Mouse (Mus musculus) telencephalon, adult 2 months (tissue): ENCODE data around the gene Tmem132b.

Experiments
- DNase-seq: peaks from one replicate; pipeline ENCODE4 v3.0.0-alpha.2; 2011; ENCODE audit warnings: low read depth, low spot score

The Tmem132b gene

DNA sequence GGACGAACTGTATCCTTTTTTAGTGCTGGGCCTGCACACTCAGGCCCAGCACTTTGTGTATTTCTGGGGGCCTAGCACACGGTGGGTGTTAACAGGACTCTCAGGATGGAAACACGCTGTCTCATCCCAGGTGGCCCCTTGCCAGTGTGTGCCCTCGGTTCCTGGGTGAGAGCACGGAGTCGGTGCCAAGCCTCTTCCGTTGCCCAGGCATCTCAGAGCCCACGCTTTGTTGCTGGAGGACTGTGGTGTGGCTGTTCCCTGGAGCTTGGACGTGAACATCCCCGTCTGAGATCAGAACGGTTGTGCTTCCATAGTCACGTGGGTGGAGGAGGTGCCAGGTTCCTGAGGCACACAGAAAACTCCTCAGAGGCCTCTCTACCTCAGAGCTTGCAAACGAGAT, 47.1 kb downstream of the Tmem132b start:
- peak; percentile 81 for DNase-seq

DNA sequence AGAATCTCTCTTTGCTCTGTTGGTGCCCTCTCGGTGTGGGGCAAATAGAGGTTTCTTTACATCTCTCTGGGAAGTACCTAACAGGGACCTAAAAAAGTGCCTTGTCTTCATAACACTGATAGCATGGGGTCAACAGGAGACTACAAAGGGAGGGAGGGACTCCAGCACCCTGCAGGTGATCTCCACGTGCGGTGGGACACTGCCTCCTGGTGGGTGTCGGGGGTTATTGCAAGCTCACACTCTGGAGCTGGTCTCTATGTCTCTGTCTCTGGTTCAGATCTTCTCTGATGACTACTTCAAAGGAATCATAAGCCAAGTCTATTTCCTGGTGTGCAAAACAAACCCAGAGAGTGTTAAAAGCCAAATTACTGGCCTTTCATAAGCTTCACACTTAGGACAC, 47.6 kb downstream of the Tmem132b start:
- DNase-seq: no peak

GRCm38 (mm10) chr5:125583298-125583697, 51.7 kb downstream of the Tmem132b start:
- no peak for DNase-seq

GRCm38 (mm10) chr5:125583836-125584235, 52.3 kb downstream of the Tmem132b start:
- DNase-seq: peak; percentile 65

- DNase-seq: no peak
Observed at GRCm38 (mm10) chr5:125585211-125585610, 53.6 kb downstream of the Tmem132b start.

DNA sequence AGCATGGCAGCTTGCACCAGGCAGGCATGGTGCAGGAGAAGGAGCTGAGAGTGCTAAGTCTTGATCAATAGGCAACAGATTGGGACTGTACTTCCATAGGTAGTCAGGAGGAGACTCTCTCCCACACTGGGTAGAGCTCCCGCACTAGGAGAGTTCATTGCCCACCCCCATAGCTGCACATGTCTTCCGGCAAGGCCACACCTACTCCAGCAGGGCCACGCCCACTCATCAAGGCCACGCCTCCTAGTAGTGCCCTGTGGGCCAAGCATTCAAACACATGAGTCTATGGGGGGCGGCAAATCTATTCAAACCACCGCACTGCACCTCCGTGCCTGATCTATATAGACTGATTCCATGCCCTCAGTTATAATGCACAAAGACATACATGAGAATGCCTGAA, 56.6 kb downstream of the Tmem132b start:
- DNase-seq: no peak

DNA sequence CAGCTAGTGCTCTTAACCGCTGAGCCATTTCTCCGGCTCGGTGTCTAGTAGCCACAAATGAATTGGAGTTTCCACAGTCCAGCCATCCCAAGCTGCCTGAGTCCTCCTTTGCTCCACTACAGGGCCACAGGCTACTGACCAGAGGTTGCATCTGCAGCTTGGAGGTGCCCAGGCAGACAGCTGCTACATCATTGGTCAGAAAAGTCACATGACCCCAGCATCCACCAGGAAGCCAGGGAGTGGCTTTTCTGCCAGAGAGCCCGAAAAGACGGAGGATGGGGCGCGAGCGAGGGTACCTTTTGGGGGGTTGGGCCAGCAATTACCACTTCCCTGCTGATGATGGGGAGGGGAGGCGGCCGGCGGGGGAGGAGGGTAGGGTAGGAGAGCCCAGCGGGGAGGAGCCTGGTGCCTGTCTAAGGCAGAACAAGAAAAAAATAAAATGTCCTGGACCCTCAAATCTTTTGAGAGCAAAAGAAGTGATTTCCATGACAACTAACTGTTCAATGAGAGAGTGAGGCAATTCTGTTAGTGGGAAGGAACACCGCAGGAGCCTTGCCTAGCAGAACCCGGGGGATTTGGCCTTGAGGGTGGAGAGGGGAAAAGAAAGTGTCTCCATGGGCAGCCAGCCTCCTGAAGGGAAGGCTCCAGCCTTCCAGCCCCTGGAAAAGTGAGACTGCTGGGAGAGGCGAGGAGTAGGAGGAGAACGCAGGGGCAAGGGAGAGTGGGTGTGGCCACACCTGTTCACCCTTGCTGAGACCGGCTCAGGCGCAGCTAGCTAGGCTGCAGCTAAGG, 57.5 kb downstream of the Tmem132b start:
- DNase-seq: no peak

GRCm38 (mm10) chr5:125598056-125598455, 66.5 kb downstream of the Tmem132b start:
- DNase-seq: no peak

- no peak for DNase-seq
Observed at GRCm38 (mm10) chr5:125607146-125607545, 75.6 kb downstream of the Tmem132b start.

DNA sequence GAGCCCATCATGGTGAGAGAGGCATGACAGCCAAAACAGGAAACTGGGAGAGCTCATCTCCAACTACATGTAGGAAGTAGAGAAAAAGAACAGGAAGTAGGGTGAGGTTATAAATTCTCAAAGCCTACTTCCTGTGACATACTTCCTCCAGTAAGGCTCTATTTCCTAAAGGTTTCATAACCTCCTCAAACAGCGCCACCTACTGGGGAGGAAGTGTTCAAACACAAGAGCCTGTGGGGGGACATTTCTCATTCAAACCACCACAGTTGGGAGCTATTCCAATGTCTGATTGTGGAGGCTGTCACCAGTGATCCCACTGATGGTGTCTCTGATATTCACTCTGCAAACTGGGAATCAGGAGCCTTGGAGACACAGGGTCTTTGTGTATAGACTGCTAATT, 78.4 kb downstream of the Tmem132b start:
- DNase-seq: no peak

GRCm38 (mm10) chr5:125612460-125612859, 80.9 kb downstream of the Tmem132b start:
- no peak for DNase-seq

- DNase-seq: peak; percentile 40
Observed at GRCm38 (mm10) chr5:125613136-125613535, 81.6 kb downstream of the Tmem132b start.

GRCm38 (mm10) chr5:125614348-125614747, 82.8 kb downstream of the Tmem132b start:
- DNase-seq: no peak

- no peak for DNase-seq
Observed at GRCm38 (mm10) chr5:125617050-125617449, 85.5 kb downstream of the Tmem132b start.

GRCm38 (mm10) chr5:125627816-125628348, 96.3 kb downstream of the Tmem132b start:
- DNase-seq: peak; percentile 55

DNA sequence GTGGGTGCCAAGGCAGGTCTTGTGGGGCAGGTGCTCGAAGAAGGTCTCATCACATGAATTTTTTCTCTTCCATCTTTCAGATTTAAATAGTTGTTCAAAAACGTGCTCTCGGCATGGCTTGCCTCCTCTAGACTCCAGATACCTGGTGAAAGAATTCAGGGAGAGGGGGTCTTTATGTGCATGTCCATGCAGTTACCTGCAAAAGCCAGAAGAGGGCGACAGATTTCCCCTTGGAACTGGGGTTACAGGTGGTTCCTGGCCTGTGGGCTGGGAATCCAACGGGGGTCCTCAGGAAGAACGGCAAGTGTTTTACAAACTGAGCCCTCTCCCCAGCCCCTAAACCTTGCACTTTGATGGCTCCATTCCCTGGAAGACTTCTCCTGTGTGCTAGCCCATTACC, 103.1 kb downstream of the Tmem132b start:
- no peak for DNase-seq

DNA sequence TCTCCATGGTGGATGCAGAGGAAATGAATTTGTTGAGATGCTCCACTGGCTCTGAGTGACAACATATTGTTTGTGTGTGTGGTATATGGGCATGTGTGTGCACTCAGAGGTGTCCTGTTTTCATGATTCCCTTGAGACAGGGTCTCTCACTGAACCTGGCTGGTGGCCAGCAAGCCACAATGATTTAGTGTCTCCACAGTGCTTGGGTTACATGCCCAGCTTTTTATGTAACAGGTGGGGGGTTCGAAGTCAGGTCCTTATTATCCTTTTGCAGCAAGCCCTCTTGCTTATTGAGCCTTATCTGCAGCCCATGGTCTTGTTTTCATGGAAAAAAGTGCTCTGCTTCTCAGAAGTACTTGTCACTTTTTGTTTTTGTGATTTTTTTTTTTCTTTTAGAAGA, 109.4 kb downstream of the Tmem132b start:
- no peak for DNase-seq

- no peak for DNase-seq
Observed at GRCm38 (mm10) chr5:125641531-125642147, 110.1 kb downstream of the Tmem132b start.

DNA sequence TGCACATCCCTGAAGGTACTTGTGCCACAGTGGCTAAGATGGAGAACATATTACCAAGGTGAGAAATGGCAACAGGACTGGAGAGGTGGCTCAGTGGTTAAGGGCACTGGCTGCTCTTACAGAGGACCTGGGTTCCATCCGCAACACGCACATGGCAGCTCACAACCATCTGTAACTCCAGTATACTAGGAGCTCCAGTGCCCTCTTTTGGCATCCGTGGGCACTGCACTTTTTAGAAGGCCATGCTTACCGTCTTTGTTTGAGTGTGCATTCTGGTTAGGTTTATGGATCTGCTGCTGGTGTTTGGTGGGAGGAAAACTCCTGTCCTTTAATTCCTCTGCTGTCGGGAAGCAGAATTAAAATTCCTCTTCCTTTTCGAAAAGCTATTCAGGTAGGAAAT, 116.7 kb downstream of the Tmem132b start:
- DNase-seq: no peak

DNA sequence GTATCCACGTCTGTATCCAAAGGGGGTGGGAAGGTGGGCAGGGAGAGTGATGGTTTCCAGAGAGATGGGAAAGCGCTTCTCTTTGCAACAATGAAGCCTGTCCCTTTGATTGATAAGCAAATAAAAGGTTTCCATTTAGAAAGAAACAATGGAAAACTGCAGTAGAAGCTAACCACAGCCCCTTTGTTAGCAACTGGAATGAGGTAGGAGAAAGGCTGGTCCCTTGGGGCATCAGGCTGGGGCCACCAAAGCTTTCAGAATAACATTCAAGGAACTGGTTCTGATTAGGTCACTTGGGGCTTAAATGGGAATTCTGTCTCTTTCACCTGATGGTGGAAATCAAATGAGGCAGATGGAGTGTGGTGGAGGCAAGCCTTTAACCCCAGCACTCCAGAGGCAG, 118.4 kb downstream of the Tmem132b start:
- DNase-seq: no peak

GRCm38 (mm10) chr5:125658101-125658500, 126.5 kb downstream of the Tmem132b start:
- no peak for DNase-seq

- no peak for DNase-seq
Observed at GRCm38 (mm10) chr5:125658959-125659749, 127.6 kb downstream of the Tmem132b start.
